Comparison of ENCODE assay signal across 29 mouse cellular contexts in the genomic region with DNA sequence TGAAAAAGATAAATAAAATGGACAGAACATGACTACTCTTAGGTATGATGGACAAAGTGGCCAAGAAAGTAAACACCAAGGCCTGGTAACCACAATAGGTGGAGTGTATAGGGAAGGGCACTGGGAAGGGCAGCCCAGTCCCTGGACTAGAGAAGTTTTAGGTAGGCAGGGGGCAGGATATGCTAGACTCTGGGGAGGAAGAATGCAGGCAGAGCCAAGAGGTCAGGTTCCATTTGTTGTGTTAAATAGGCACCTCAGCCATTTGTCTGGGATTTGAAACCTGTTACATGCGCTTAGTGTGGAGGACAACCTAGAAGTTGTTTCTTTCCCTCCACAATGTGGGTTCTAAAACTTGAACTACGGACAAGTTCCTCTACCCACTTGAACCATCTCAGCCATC. TPM values are rescaled to one million over a fixed set of nuclear protein-coding genes. Genes with fewer than 3 reads are reported as not detected.
DNase-seq lines count a peak whose midpoint lies in the region; ATAC-seq and TF ChIP-seq lines count a peak whose summit lies in the region.
"Had no signal": no experiment of that assay in that cellular context is flagged by ENCODE, and none has a peak within 500 bp of the region (broad histone marks: within the 10 kb centered on the region; RNA-seq: fewer than 3 reads in every experiment).

No protein-coding gene starts in this region.

- no peak for TF ChIP-seq CTCF in ES-Bruce4 (IDR thresholded peaks at IDR 0.05; ENCODE audit: low read depth, low read length)

- WGBS in forebrain, embryonic 14.5 days: 91% methylated on average over 2 of the region's 2 CpGs

- in situ Hi-C loops in ES-E14 (cut with MboI; ENCODE audit: low sequenced_read_pairs in 2 of 2, unreplicated experiment in 2 of 2): no loop called here

- peak; percentile 53 for DNase-seq in ES-E14 (ENCODE audit: low read depth, low spot score)
- peak; percentile 83 for DNase-seq in ZHBTc4 (ENCODE audit: low read depth, low spot score)
- no peak for DNase-seq in kidney, postnatal 14 days
- no peak for DNase-seq in left cerebral cortex, adult 11 months (ENCODE audit: low spot score)
- DNase-seq in forebrain, embryonic 14.5 days (ENCODE audit: low spot score): no peak
- DNase-seq: adrenal gland, adult 2 months; adrenal gland, postnatal 10 days; adrenal gland, postnatal 25 days; cerebellum, adult 11 months; cerebellum, adult 18-20 months; cerebellum, adult 8-10 months; cerebellum, adult 9-11 months; cerebellum, postnatal 14 days; cerebellum, postnatal 36 days; embryo, embryonic 11 days had no signal

- H3K27me3 ChIP-seq in ES-Bruce4 (ENCODE audit: control insufficient read depth, insufficient read depth, low read length, poor library complexity, severe bottlenecking): no peaks in the 10 kb centered on the region
- no peaks in the 10 kb centered on the region for H3K27me3 ChIP-seq in forebrain, embryonic 14.5 days (replicated peaks; ENCODE audit: control insufficient read depth, insufficient read depth, low read length)
- H3K27me3 ChIP-seq: embryonic facial prominence, embryonic 13.5 days; embryonic facial prominence, embryonic 15.5 days; forebrain, embryonic 13.5 days had no signal

- H3K4me2 ChIP-seq in forebrain, embryonic 14.5 days (ENCODE audit: low read length): no peak overlapping the region
- H3K4me2 ChIP-seq: embryonic facial prominence, embryonic 13.5 days; embryonic facial prominence, embryonic 15.5 days; forebrain, embryonic 13.5 days had no signal

- TF ChIP-seq EP300 in ES-Bruce4 (IDR thresholded peaks at IDR 0.05; ENCODE audit: insufficient read depth, low read depth, low read length): peak; percentile 99

- H3K4me3 ChIP-seq in ES-Bruce4 (ENCODE audit: low read depth, low read length) (no peak overlapping the region), ES-E14 (ENCODE audit: insufficient read depth in 1 of 2, low read depth in 1 of 2, low read length in 2 of 2, poor library complexity in 1 of 2, severe bottlenecking in 1 of 2) (peak overlapping the region in 1 of 2 experiments; percentile 5; a peak in 2 of 4 replicates)
- H3K4me3 ChIP-seq in forebrain, embryonic 14.5 days (ENCODE audit: low read depth, low read length): no peak overlapping the region
- H3K4me3 ChIP-seq: embryonic facial prominence, embryonic 13.5 days; embryonic facial prominence, embryonic 15.5 days; erythroblast, embryonic 14.5 days; forebrain, embryonic 13.5 days had no signal

- H3K9ac ChIP-seq in ES-Bruce4 (ENCODE audit: low read depth, poor library complexity, severe bottlenecking) (peak overlapping the region; percentile 69), ES-E14 (ENCODE audit: insufficient read depth, low read depth, low read length, poor library complexity, severe bottlenecking) (peak overlapping the region; percentile 51; the same call in 1 of the 2 replicates)
- H3K9ac ChIP-seq in forebrain, embryonic 14.5 days (ENCODE audit: low read length): no peak overlapping the region
- H3K9ac ChIP-seq: embryonic facial prominence, embryonic 13.5 days; embryonic facial prominence, embryonic 15.5 days; forebrain, embryonic 13.5 days had no signal

- H3K9me3 ChIP-seq in ES-Bruce4 (replicated peaks; ENCODE audit: control insufficient read depth, insufficient read depth, low read length, poor library complexity, severe bottlenecking) (no peaks in the 10 kb centered on the region), ES-E14 (ENCODE audit: control insufficient read depth, insufficient read depth, low read depth, low read length) (no peaks in the 10 kb centered on the region)
- H3K9me3 ChIP-seq in forebrain, embryonic 14.5 days (replicated peaks; ENCODE audit: control insufficient read depth, low read length): no peaks in the 10 kb centered on the region
- H3K9me3 ChIP-seq: embryonic facial prominence, embryonic 13.5 days; embryonic facial prominence, embryonic 15.5 days; forebrain, embryonic 13.5 days had no signal

- H3K27ac ChIP-seq in ES-Bruce4 (ENCODE audit: insufficient read depth, low read length): peak overlapping the region; percentile 100
- peak overlapping the region; percentile 96 for H3K27ac ChIP-seq in ES-E14 (ENCODE audit: insufficient read depth, low read depth, low read length, poor library complexity, severe bottlenecking)
- H3K27ac ChIP-seq in forebrain, embryonic 14.5 days (ENCODE audit: low read depth, low read length): no peak overlapping the region
- H3K27ac ChIP-seq: embryonic facial prominence, embryonic 13.5 days; embryonic facial prominence, embryonic 15.5 days; forebrain, embryonic 13.5 days had no signal

- H3K4me1 ChIP-seq in ES-Bruce4 (ENCODE audit: control insufficient read depth, insufficient read depth, low read length) (peaks cover 8% of the 10 kb centered on the region), ES-E14 (ENCODE audit: control insufficient read depth in 2 of 2, insufficient read depth in 2 of 2, low read length in 2 of 2, poor library complexity in 1 of 2) (peaks cover 11 to 18% of the 10 kb centered on the region in 2 experiments)
- no peaks in the 10 kb centered on the region for H3K4me1 ChIP-seq in forebrain, embryonic 14.5 days (ENCODE audit: control insufficient read depth, insufficient read depth, low read length)
- H3K4me1 ChIP-seq: embryonic facial prominence, embryonic 13.5 days; embryonic facial prominence, embryonic 15.5 days; forebrain, embryonic 13.5 days had no signal

- H3K36me3 ChIP-seq in ES-Bruce4 (ENCODE audit: control insufficient read depth, insufficient read depth, low read length, poor library complexity, severe bottlenecking): no peaks in the 10 kb centered on the region
- H3K36me3 ChIP-seq in ES-E14 (ENCODE audit: control insufficient read depth, insufficient read depth, low read length, poor library complexity, severe bottlenecking): no peaks in the 10 kb centered on the region; the same call in 1 of the 2 replicates
- no peaks in the 10 kb centered on the region for H3K36me3 ChIP-seq in forebrain, embryonic 14.5 days (ENCODE audit: control insufficient read depth, insufficient read depth, low read length)
- H3K36me3 ChIP-seq: embryonic facial prominence, embryonic 13.5 days; embryonic facial prominence, embryonic 15.5 days had no signal

- no peak for TF ChIP-seq POLR2A in ES-Bruce4 (IDR thresholded peaks at IDR 0.05; ENCODE audit: insufficient read depth, low read length)

- no peak for ATAC-seq in forebrain, embryonic 14.5 days
- ATAC-seq: forebrain, embryonic 13.5 days; forebrain, embryonic 16.5 days had no signal

TF ChIP-seq in ES-E14, 5 proteins besides CTCF, POLR2A, EP300 and RAD21:
- no peak for TF ChIP-seq HCFC1 (IDR thresholded peaks at IDR 0.05; ENCODE audit: borderline replicate concordance, insufficient read depth, low read length)
- TF ChIP-seq ZC3H11A (IDR thresholded peaks at IDR 0.05; ENCODE audit: borderline replicate concordance, low read depth, low read length): no peak
- no peak for TF ChIP-seq MAFK (IDR thresholded peaks at IDR 0.05; ENCODE audit: insufficient read depth, low read depth, low read length)
- no peak for TF ChIP-seq ZNF384 (IDR thresholded peaks at IDR 0.05; ENCODE audit: low read depth, low read length)
- no peak for TF ChIP-seq CHD2 (IDR thresholded peaks at IDR 0.05; ENCODE audit: low read depth, low read length)

RNA-seq across cellular contexts. Expression of gene Dppa5a, which starts 1.4 kb away (rescaled TPM):
- 5,317 and 5,424 TPM in 2 replicates for polyA plus RNA-seq in ES-Bruce4 (2011; ENCODE audit: insufficient read depth, insufficient read length, low read depth, missing spikeins)
- 2,580 and 3,190 TPM in 2 replicates for total RNA-seq in ES-E14 (2012; rRNA removed)
- 2.1 and 2.8 TPM in 2 replicates for polyA plus RNA-seq in forebrain, embryonic 14.5 days (2014; fragmentation: Nextera tagmentation; extraction: Ambion mirVana)
- total RNA-seq: adrenal gland, adult 2 months; adrenal gland, postnatal 25 days; adrenal gland, postnatal 4 days; common myeloid progenitor, adult 5-6 weeks; MEL had no signal
- polyA plus RNA-seq: adrenal gland, adult 2 months; embryonic facial prominence, embryonic 11.5 days; erythroblast, embryonic 14.5 days had no signal

RNA-seq across cellular contexts. Expression of gene Ooep, which starts 9.2 kb away (rescaled TPM):
- polyA plus RNA-seq in ES-Bruce4 (2011; ENCODE audit: insufficient read depth, insufficient read length, low read depth, missing spikeins): 75.0 and 86.4 TPM in 2 replicates
- total RNA-seq in ES-E14 (2012; rRNA removed): 31.2 and 35.3 TPM in 2 replicates
- polyA plus RNA-seq in forebrain, embryonic 14.5 days (2014; fragmentation: Nextera tagmentation; extraction: Ambion mirVana): 5.6 and 7.3 TPM in 2 replicates
- total RNA-seq: adrenal gland, adult 2 months; adrenal gland, postnatal 25 days; common myeloid progenitor, adult 5-6 weeks; MEL had no signal
- polyA plus RNA-seq: adrenal gland, adult 2 months; erythroblast, embryonic 14.5 days had no signal

RNA-seq across cellular contexts. Expression of gene Gsta2, which starts 13.8 kb away (rescaled TPM):
- polyA plus RNA-seq in ES-Bruce4 (2011; ENCODE audit: insufficient read depth, insufficient read length, low read depth, missing spikeins): not detected in 2 replicates
- total RNA-seq in ES-E14 (2012; rRNA removed): not detected in 2 replicates
- polyA plus RNA-seq in forebrain, embryonic 14.5 days (2014; fragmentation: Nextera tagmentation; extraction: Ambion mirVana): not detected in 2 replicates
- total RNA-seq: common myeloid progenitor, adult 5-6 weeks; MEL had no signal
- polyA plus RNA-seq: adrenal gland, adult 2 months; brain, embryonic 14.5 days; embryonic facial prominence, embryonic 11.5 days; erythroblast, embryonic 14.5 days; forebrain, embryonic 11.5 days; forebrain, embryonic 13.5 days; forebrain, embryonic 16.5 days; frontal cortex, adult 2 months had no signal

RNA-seq across cellular contexts. Expression of gene Ddx43, which starts 26.2 kb away (rescaled TPM):
- polyA plus RNA-seq in ES-Bruce4 (2011; ENCODE audit: insufficient read depth, insufficient read length, low read depth, missing spikeins): 2.8 and 4.9 TPM in 2 replicates
- 4.3 and 5.0 TPM in 2 replicates for total RNA-seq in ES-E14 (2012; rRNA removed)
- 0.08 TPM in 1 of 2 replicates, not detected in the other for polyA plus RNA-seq in forebrain, embryonic 14.5 days (2014; fragmentation: Nextera tagmentation; extraction: Ambion mirVana)
- total RNA-seq: adrenal gland, adult 2 months; adrenal gland, postnatal 10 days; adrenal gland, postnatal 25 days had no signal
- polyA plus RNA-seq: C2C12; embryonic facial prominence, embryonic 11.5 days; erythroblast, embryonic 14.5 days had no signal

RNA-seq across cellular contexts. Expression of gene Omt2b, which starts 42.0 kb away (rescaled TPM):
- polyA plus RNA-seq in ES-Bruce4 (2011; ENCODE audit: insufficient read depth, insufficient read length, low read depth, missing spikeins): not detected in 2 replicates
- total RNA-seq in ES-E14 (2012; rRNA removed): not detected in 2 replicates
- polyA plus RNA-seq in forebrain, embryonic 14.5 days (2014; fragmentation: Nextera tagmentation; extraction: Ambion mirVana): not detected in 2 replicates
- total RNA-seq: adrenal gland, adult 2 months; adrenal gland, postnatal 10 days; adrenal gland, postnatal 25 days; adrenal gland, postnatal 4 days; common myeloid progenitor, adult 5-6 weeks; MEL had no signal
- polyA plus RNA-seq: adrenal gland, adult 2 months; brain, embryonic 14.5 days; C2C12; embryonic facial prominence, embryonic 11.5 days; embryonic facial prominence, embryonic 13.5 days; embryonic facial prominence, embryonic 15.5 days; erythroblast, embryonic 14.5 days; forebrain, embryonic 11.5 days; forebrain, embryonic 13.5 days; forebrain, embryonic 16.5 days; frontal cortex, adult 2 months had no signal

Comparison
In these comparisons a context has a peak if more than half of its experiments do, and no peak if none do; other contexts are left out.
1. DNase-seq: peak in ES-E14 (single experiment) and ZHBTc4 (single experiment); none in kidney, postnatal 14 days (single experiment), left cerebral cortex, adult 11 months (single experiment) and forebrain, embryonic 14.5 days (single experiment).
2. RNA of gene Dppa5a, which starts 1.4 kb away (polyA plus RNA-seq): 5,317 to 5,424 TPM in ES-Bruce4; 2.1 to 2.8 TPM in forebrain, embryonic 14.5 days; every median in the first group is over 1,000 times any median in the second.